Mouse (Mus musculus) heart, adult 2 months (tissue): Measurements from ENCODE around the gene Fam193a. TPM values are rescaled to one million over a fixed set of nuclear protein-coding genes. Genes with fewer than 3 reads are reported as not detected.

Experiments used
- DNase-seq, 2 experiments: peaks; one replicate each; pipeline ENCODE4 v3.0.0; 2021
- H3K27ac ChIP-seq: fragments of 200-600 bp; 2 replicates; pipeline ENCODE4 v1.8.1; 2022
- H3K27me3 ChIP-seq: fragments of 200-500 bp; 2 replicates; pipeline ENCODE4 v1.6.1; 2012; ENCODE audit warnings: mild to moderate bottlenecking, low read length, inconsistent platforms, mixed read lengths; ENCODE audit not compliant: control insufficient read depth, insufficient read depth
- H3K36me3 ChIP-seq: fragments of 200-500 bp; 2 replicates; pipeline ENCODE4 v1.6.1; 2012; ENCODE audit warnings: low read length, inconsistent platforms; ENCODE audit not compliant: control insufficient read depth, insufficient read depth
- H3K4me1 ChIP-seq: fragments of 200-500 bp; 2 replicates; pipeline ENCODE4 v1.6.1; 2011; ENCODE audit warnings: low read length; ENCODE audit not compliant: control insufficient read depth, insufficient read depth
- H3K4me3 ChIP-seq: fragments of 200-600 bp; 2 replicates; pipeline ENCODE4 v1.8.1; 2022
- H3K79me2 ChIP-seq: fragments of 200-500 bp; replicated peaks from 2 replicates; pipeline ENCODE4 v1.6.1; 2012; ENCODE audit warnings: mild to moderate bottlenecking, inconsistent platforms, low read length, moderate library complexity, mixed read lengths; ENCODE audit not compliant: control insufficient read depth, insufficient read depth
- H3K9ac ChIP-seq: fragments of 200-500 bp; 2 replicates; pipeline ENCODE4 v1.6.1; 2012; ENCODE audit warnings: low read depth, mild to moderate bottlenecking, control low read depth, inconsistent platforms, low read length, mixed read lengths
- CTCF ChIP-seq: fragments of 200-600 bp; IDR thresholded peaks from 2 replicates; pipeline ENCODE4 v1.8.1; 2022; ENCODE audit warnings: antibody characterized with exemption, mild to moderate bottlenecking, moderate library complexity
- EP300 ChIP-seq: fragments of 200-500 bp; IDR thresholded peaks from 2 replicates; pipeline ENCODE4 v1.6.1; 2011; ENCODE audit warnings: low read depth, low read length, control low read depth; ENCODE audit not compliant: insufficient read depth
- POLR2A ChIP-seq: fragments of 200-500 bp; IDR thresholded peaks from 2 replicates; pipeline ENCODE4 v1.6.1; 2011; ENCODE audit warnings: mild to moderate bottlenecking, low read depth, low read length, control low read depth; ENCODE audit not compliant: insufficient read depth
- WGBS: fragments of 180-500 bp; shearing (Covaris S2); methylation state at CpG from one replicate; pipeline ENCODE4 v1.1.7; 2018; 5-methylcytosine and 5-hydroxymethylcytosine counted together
- intact Hi-C: fragments of 180-260 bp; cut with DNase I; formaldehyde crosslinking; loops from one replicate; pipeline ENCODE4 v1.15.1; 2025
- polyA plus RNA-seq: library from polyadenylated mRNA; depleted of rRNA; stranded (reverse); fragments of >200 nt; gene quantifications from 2 replicates; pipeline ENCODE4 v1.2.3, GENCODE M21; 2012
- total RNA-seq, 2 experiments: library from RNA; stranded (reverse); gene quantifications; 2 replicates each; pipeline ENCODE4 v1.2.3; 2021

Gene Fam193a
- total and polyA plus RNA-seq, 3 experiments: 23.6 to 24.7 (median 24.7) TPM

DNA sequence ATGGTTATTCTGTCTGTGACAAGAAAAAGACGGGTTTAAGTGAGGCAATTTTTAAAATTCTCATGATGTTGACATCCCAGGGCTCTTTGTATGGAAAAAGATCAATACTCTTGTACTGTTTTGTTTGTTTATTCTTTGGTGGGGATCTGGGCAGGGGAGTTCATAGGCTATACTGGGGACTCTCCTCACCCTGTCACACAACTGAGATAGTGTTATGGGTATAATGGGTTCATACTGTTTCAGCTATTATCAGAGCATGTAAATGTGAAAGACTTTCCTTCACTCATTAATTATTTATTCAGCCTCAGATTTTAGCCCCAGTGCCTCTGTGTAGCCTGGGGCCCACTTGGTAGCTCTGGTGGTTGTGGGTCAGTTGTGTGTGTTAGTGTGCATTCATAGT lies 39.3 kb downstream of the Fam193a start:
- Histone ChIP-seq H3K4me3 (no peak overlapping the region), H3K4me1 (peaks cover 17% of the 10 kb centered on the region), H3K27ac (no peak overlapping the region), H3K9ac (no peak overlapping the region), H3K27me3 (no peaks in the 10 kb centered on the region), H3K36me3 (peaks cover 29% of the 10 kb centered on the region), H3K79me2 (peaks cover 11% of the 10 kb centered on the region; the same call in 1 of the 2 replicates)
- 76% methylated on average over 1 of the region's 1 CpGs for WGBS
- no peak for DNase-seq
- intact Hi-C loops: no loop called here
- TF ChIP-seq EP300 (no peak), CTCF (no peak), POLR2A (no peak)

DNA sequence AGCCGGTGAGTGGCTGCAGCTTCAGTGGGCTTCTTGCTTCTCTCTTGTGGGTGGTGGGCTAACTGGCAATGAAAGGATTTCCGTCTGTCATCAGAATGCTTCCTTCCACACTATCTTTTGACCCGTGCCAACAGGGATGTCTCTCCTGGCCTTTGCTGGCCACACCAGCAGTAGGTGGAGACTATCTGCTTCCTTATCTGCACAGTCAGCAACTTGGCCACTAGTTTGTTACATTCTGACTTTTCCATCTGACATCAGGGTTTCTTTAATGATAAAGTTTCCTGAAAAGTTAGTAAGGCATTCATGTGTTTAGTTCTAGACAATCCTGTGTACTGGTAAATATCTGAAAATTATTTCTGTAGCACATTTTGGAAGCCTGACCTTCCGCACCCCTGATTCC lies 41.1 kb downstream of the Fam193a start:
- Histone ChIP-seq H3K9ac (no peak overlapping the region), H3K27me3 (no peaks in the 10 kb centered on the region), H3K36me3 (peaks cover 29% of the 10 kb centered on the region), H3K79me2 (peaks cover 11% of the 10 kb centered on the region), H3K4me3 (no peak overlapping the region), H3K4me1 (peaks cover 21% of the 10 kb centered on the region), H3K27ac (peak overlapping the region; percentile 8; the same call in 1 of the 2 replicates)
- peak in 1 of 2 experiments; percentile 8 for DNase-seq
- WGBS: 39% methylated on average over 4 of the region's 4 CpGs
- intact Hi-C loops: no loop called here
- no peak for TF ChIP-seq CTCF
- TF ChIP-seq POLR2A: no peak
- TF ChIP-seq EP300: no peak

GRCm38 (mm10) chr5:34413921-34414320 lies 44.2 kb downstream of the Fam193a start:
- Histone ChIP-seq H3K4me3 (no peak overlapping the region), H3K9ac (no peak overlapping the region), H3K79me2 (peaks cover 12% of the 10 kb centered on the region), H3K27me3 (no peaks in the 10 kb centered on the region), H3K36me3 (peaks cover 37% of the 10 kb centered on the region), H3K27ac (no peak overlapping the region), H3K4me1 (peaks cover 18% of the 10 kb centered on the region)
- TF ChIP-seq POLR2A (no peak), EP300 (no peak), CTCF (no peak)
- WGBS: 18% methylated on average over 2 of the region's 2 CpGs
- no peak for DNase-seq
- intact Hi-C loops: no loop called here

DNA sequence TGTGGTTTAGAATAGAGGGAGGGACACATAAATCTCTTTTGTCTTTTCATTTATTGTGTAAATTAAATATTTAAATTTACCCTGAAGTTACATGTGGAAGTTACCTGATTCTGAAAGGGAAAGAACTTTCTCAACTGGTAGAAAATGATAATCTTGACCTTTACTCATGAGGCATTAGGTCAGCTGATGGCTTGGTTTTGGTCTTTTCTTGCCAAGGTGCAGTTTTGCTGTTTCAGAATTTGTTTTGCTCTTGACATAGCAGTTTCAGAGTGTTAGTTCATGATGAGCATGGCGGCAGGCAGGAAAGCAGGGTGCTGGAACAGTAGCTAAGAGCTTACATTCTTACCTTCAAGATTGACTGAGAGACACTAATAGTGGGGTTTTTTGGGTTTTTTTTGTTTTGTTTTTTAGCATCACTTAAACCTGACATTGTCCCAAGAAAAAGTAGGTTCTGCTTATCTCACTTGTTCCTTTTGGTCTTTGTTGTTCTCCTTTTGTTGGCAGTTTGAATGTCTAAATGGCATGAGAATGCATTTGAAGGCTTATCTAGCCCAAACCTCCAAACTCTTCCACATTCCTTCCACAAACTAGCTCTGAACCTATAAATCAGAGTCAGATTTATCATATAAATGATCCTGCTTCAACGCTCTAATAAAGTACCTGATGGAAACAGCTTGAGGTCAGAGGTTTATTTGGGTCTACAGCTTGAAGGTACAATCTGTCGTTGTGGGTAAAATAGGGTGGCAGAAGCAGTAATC lies 47.7 kb downstream of the Fam193a start:
- WGBS: 86% methylated on average over 3 of the region's 3 CpGs
- peaks cover 7% of the 10 kb centered on the region for H3K4me1 ChIP-seq
- H3K79me2 ChIP-seq: peaks cover 12% of the 10 kb centered on the region
- no peak overlapping the region for H3K4me3 ChIP-seq
- intact Hi-C loops: no loop called here
- no peak overlapping the region for H3K27ac ChIP-seq
- H3K36me3 ChIP-seq: peaks cover 24% of the 10 kb centered on the region
- DNase-seq: no peak
- H3K27me3 ChIP-seq: no peaks in the 10 kb centered on the region
- no peak for TF ChIP-seq EP300
- no peak for TF ChIP-seq POLR2A
- TF ChIP-seq CTCF: no peak
- no peak overlapping the region for H3K9ac ChIP-seq

DNA sequence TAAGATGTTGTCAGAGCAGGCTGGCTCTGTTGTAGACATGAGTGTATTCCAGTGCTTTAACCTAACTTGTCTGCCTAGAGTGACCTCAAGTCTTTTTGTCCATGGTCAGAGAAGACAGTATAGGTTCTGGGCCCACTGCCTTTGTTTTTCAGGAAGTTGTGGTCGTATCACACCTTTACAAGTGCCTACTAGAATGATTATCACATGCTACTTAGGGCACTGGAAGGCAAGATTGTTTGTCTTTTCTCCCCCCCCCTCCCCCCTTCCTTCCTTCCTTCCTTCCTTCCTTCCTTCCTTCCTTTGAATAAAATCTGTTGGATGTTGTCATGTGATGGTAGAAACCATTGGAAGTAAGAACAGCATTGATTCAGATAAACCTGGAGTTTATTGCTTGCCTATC lies 49.5 kb downstream of the Fam193a start:
- WGBS: 37% methylated on average over 1 of the region's 1 CpGs
- no peak for TF ChIP-seq POLR2A
- no peak for TF ChIP-seq EP300
- no peak for TF ChIP-seq CTCF
- DNase-seq: no peak
- Histone ChIP-seq H3K4me1 (peaks cover 5% of the 10 kb centered on the region), H3K27me3 (no peaks in the 10 kb centered on the region), H3K4me3 (no peak overlapping the region), H3K9ac (no peak overlapping the region), H3K27ac (no peak overlapping the region), H3K79me2 (peaks cover 11% of the 10 kb centered on the region), H3K36me3 (peaks cover 17% of the 10 kb centered on the region)
- intact Hi-C loops: no loop called here

- WGBS: 75% methylated on average over 3 of the region's 3 CpGs
These were observed 61.0 kb downstream of the Fam193a start for GRCm38 (mm10) chr5:34430776-34431175.

More at GRCm38 (mm10) chr5:34430776-34431175, 61.0 kb downstream of the Fam193a start:
- Histone ChIP-seq H3K27ac (no peak overlapping the region), H3K79me2 (no peaks in the 10 kb centered on the region), H3K4me1 (no peaks in the 10 kb centered on the region), H3K36me3 (peaks cover 5% of the 10 kb centered on the region), H3K9ac (no peak overlapping the region), H3K4me3 (no peak overlapping the region), H3K27me3 (no peaks in the 10 kb centered on the region)
- intact Hi-C loops: no loop called here
- DNase-seq: no peak
- no peak for TF ChIP-seq POLR2A
- TF ChIP-seq EP300: no peak
- no peak for TF ChIP-seq CTCF
